Mouse (Mus musculus) brain, embryonic 14.5 days (tissue): ENCODE measurements around the gene Gm9945. TPM values are rescaled to one million over a fixed set of nuclear protein-coding genes. Genes with fewer than 3 reads are reported as not detected.

Source experiments
- DNase-seq: peaks from one replicate; pipeline ENCODE4 v3.0.0-alpha.2; 2011; ENCODE audit warnings: low read depth
- CTCF ChIP-seq: fragments of 200-500 bp; IDR thresholded peaks from 2 replicates; pipeline ENCODE4 v1.5.1; 2012; ENCODE audit warnings: inconsistent platforms, mild to moderate bottlenecking, moderate library complexity, borderline replicate concordance; ENCODE audit not compliant: insufficient read depth, insufficient read length; ENCODE audit errors: extremely low read depth
- POLR2A ChIP-seq: fragments of 200-500 bp; IDR thresholded peaks from 2 replicates; pipeline ENCODE4 v1.6.1; 2012; ENCODE audit warnings: mild to moderate bottlenecking, inconsistent platforms, borderline replicate concordance; ENCODE audit not compliant: poor library complexity, insufficient read depth, insufficient read length, severe bottlenecking; ENCODE audit errors: extremely low read depth
- polyA plus RNA-seq: library from polyadenylated mRNA; depleted of rRNA; stranded (reverse); fragments of >200 nt; gene quantifications from 2 replicates; pipeline ENCODE4 v1.2.3, GENCODE M21; 2012; rRNA removed

Gm9945 gene
- polyA plus RNA-seq, 1 experiment, result not detected

GRCm38 (mm10) chr11:53520122-53520978, 40.4 kb downstream of the Gm9945 start:
- no peak for TF ChIP-seq CTCF
- TF ChIP-seq POLR2A, result no peak
- DNase-seq, result peak; percentile 68

DNA sequence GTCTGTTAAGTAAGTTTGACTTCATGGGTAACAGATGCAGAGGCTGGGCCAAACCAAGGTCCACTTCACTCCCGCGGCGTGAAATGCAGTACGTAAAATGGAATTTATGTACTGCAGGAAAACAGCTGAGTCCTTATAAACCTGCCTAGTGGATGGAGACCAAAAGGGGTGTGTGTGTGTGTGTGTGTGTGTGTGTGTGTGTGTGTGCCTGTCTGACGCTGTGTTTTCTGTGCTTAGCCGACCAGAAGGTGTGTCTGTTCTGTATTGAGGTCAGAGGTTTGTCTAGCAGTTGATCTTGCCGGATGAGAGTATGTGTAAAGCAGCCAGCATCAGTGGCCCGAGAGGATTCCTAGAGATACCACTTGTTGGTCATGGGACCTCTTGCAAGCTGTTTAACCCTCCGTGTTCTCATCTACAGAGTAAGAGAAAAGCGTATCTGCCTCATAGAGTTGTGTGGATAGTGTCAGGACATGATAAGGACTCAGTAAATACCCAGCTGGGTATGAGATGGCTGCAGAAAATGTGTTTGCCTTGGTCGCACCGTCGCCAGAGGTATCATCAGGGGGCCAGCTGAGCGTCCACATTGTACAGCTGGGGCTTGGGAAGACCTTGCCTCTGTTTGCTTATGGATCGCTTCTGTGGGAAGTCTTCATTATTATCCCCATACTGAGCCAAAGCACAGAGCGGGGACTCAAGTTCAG, 41.3 kb downstream of the Gm9945 start:
- TF ChIP-seq POLR2A (no peak), CTCF (no peak)
- DNase-seq, result peak; percentile 28

GRCm38 (mm10) chr11:53521821-53522131, 41.8 kb downstream of the Gm9945 start:
- DNase-seq, result no peak
- no peak for TF ChIP-seq POLR2A
- no peak for TF ChIP-seq CTCF

GRCm38 (mm10) chr11:53522362-53522761, 42.4 kb downstream of the Gm9945 start:
- no peak for DNase-seq
- TF ChIP-seq POLR2A (no peak), CTCF (no peak)

DNA sequence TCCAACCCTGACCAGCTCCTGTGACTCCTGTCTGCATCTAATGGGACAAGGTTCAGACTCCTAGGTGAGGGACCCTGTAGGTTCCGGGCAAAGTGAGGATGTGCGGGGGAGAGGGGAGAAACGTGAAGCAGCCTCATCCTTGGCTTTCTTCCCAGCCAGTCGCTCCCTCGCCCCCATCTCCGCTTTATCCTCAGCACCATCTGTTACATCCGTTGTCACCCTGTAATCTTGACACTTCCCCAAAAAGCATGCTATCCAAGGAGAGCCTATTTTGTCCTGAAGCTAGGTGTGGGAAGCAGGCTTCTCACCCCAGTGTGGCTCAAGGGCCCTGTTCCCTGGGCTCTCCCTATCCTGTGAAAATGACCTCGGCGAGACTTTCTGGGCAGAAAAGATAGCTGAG, 43.0 kb downstream of the Gm9945 start:
- TF ChIP-seq POLR2A (no peak), CTCF (no peak)
- DNase-seq, result peak; percentile 58

DNA sequence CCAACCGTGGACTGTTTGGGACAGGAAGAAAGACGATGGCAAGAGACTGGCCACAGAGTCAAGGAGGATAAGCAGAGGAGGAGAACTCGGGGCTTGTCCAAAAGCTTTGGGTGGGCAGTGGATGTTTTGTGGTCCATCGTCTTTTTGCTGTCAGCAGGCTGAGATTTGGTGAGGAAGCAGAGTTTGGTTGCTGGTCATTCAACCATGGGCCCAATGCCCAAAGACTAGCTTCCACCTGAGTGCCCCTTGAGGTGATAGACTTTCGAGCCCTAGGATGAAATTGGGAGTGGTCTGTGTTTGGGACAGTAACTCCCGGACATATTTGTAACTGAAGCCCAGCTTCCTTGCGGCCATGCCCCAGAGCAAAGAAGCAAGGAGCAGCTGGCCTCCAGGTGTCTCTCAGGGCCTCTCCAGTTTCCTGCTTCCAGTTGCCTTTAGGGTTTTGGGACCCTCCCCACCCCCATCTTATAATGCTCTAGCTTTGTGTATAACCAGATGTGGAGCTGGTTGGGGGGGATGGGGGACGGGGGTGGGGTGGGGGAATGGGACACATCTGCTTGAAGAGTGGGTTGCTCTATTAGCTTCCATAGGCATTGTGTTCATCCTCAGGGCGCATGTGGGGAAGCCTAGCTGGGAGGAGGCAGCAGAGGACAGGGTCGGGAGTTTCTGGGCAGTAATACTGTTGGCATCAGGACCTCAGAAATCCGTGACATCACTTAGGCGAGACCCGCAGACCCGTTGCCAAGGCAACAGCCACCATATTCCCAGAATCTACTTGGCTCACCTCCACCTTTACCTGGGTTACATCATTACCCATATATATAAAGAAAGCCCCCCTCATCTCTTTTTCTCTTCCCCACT, 43.8 kb downstream of the Gm9945 start:
- no peak for DNase-seq
- TF ChIP-seq POLR2A (no peak), CTCF (no peak)

GRCm38 (mm10) chr11:53524905-53525304, 44.9 kb downstream of the Gm9945 start:
- no peak for DNase-seq
- TF ChIP-seq CTCF (peak; percentile 19; the same call in 1 of the 2 replicates), POLR2A (no peak)

- no peak for TF ChIP-seq POLR2A
- TF ChIP-seq CTCF, result no peak
- DNase-seq, result no peak
Measured at GRCm38 (mm10) chr11:53525461-53525860, 45.5 kb downstream of the Gm9945 start.

DNA sequence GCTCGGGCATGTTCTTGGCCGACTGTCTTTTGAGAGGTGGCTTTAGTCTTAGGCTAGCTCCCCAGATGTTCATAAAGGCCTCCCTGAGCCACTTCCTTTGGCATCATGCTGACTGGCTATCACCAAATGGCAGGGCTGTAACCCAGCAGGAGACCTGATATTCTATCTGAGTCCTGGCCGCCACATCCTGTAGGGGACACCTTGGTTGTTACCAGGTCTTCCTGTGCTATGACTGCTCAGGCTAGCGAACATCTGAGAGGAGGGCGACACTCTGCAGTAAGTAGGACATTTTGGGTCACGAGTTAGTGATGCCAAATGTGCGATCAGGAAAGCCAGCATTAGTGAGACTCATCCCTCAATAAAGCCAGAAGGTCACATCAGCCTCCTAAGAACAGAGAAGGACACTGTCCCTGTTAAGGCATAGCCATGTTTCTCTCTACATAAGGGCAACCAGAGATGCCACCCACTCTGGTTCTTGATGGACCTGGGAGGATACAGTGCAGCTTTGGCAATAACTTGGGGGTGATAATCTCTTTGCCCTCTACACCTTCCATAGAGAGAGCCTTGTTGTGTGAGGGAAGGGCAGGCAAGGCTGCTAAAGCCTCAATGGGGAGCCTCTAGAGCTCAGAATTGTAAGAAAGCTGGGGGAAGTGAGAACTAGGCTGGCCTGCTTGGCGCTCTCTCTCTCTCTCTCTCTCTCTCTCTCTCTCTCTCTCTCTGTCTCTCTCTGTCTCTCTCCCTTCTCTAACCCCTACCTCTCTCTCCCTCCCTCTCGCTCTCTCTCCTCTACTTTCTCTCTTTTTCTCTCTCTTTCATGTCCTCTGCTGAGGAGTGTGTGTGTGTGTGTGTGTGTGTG, 48.7 kb downstream of the Gm9945 start:
- TF ChIP-seq POLR2A (no peak), CTCF (no peak)
- DNase-seq, result no peak

DNA sequence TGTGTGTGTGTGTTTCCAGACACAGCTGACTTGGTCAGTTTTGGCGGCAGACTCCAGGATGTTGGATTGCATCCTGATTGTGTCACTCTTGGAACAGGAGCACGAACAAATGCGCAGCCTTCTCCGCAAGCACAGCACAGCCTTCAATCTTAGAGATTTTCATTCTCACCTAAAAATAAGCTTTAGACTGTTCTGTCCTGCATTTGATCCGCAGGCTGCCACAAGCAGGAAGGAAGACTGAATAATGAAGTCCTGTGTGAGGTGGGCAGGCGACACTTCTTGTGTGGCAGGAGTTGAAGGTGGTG, 49.2 kb downstream of the Gm9945 start:
- DNase-seq, result peak; percentile 31
- TF ChIP-seq CTCF (no peak), POLR2A (no peak)

DNA sequence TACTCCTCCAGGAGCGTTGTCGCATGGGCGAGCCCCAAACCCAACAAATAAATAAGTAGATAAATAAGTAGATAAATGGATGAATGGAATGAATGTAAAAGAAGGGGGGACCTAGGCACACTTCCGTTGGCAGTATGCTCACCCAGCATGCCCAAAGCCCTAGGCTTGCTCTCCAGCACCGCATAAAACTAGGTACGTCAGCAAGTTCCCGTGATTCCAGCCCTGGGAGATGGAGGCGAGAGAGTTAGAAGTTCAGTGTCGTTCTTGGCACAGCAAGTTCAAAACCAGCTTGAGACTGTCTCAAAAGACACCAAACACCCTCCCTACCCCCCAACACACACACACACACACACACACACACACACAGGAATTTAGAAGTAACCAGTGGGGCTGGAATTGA, 50.0 kb downstream of the Gm9945 start:
- no peak for DNase-seq
- TF ChIP-seq POLR2A (no peak), CTCF (no peak)

Other genes starting within 250 kb of the Gm9945 start
- 59.4 and 91.9 TPM in 2 replicates for gene Hspa4, start 179.7 kb upstream of the Gm9945 start, polyA plus RNA-seq
- 9.5 and 11.3 TPM in 2 replicates for gene Zcchc10, start 155.5 kb upstream of the Gm9945 start, polyA plus RNA-seq
- 49.1 and 69.0 TPM in 2 replicates for gene Aff4, start 129.3 kb upstream of the Gm9945 start, polyA plus RNA-seq
- not detected in 2 replicates for gene Leap2, start 57.0 kb upstream of the Gm9945 start, polyA plus RNA-seq
- gene Uqcrq, start 49.3 kb upstream of the Gm9945 start, polyA plus RNA-seq, result 217 and 304 TPM in 2 replicates
- 2.7 and 4.3 TPM in 2 replicates for gene Gdf9, start 49.1 kb upstream of the Gm9945 start, polyA plus RNA-seq
- gene Gm10447, start 23.1 kb upstream of the Gm9945 start, polyA plus RNA-seq, result 0.14 TPM in 1 of 2 replicates, not detected in the other
- 2.4 and 2.9 TPM in 2 replicates for gene Shroom1, start 23.0 kb upstream of the Gm9945 start, polyA plus RNA-seq
- not detected in 2 replicates for gene Gm9837, start 9.7 kb upstream of the Gm9945 start, polyA plus RNA-seq
- gene Sowaha, start 108 bp downstream of the Gm9945 start, polyA plus RNA-seq, result 1.1 and 1.6 TPM in 2 replicates
- gene Sept8, start 39.1 kb downstream of the Gm9945 start, polyA plus RNA-seq, result 36.5 and 38.4 TPM in 2 replicates
- gene Kif3a, start 87.2 kb downstream of the Gm9945 start, polyA plus RNA-seq, result 79.4 and 100 TPM in 2 replicates
- 0.14 TPM in 1 of 2 replicates, not detected in the other for gene Il4, start 138.5 kb downstream of the Gm9945 start, polyA plus RNA-seq
- not detected in 2 replicates for gene Il13, start 154.5 kb downstream of the Gm9945 start, polyA plus RNA-seq
- gene Rad50, start 227.2 kb downstream of the Gm9945 start, polyA plus RNA-seq, result 4.0 and 6.4 TPM in 2 replicates
- gene Il5, start 240.6 kb downstream of the Gm9945 start, polyA plus RNA-seq, result 0.08 TPM in 1 of 2 replicates, not detected in the other